Mouse (Mus musculus) heart, adult 2 months (tissue): ENCODE measurements around the gene Mrgpre. TPM values are rescaled to one million over a fixed set of nuclear protein-coding genes. Genes with fewer than 3 reads are reported as not detected.
A peak's percentile ranks its signal among the peaks of the same experiment; 100 is the strongest.

Experiments
- DNase-seq, 2 experiments: peaks; one replicate each; pipeline ENCODE4 v3.0.0; 2021
- H3K27ac ChIP-seq: fragments of 200-600 bp; 2 replicates; pipeline ENCODE4 v1.8.1; 2022
- H3K27me3 ChIP-seq: fragments of 200-500 bp; 2 replicates; pipeline ENCODE4 v1.6.1; 2012; ENCODE audit warnings: mild to moderate bottlenecking, low read length, inconsistent platforms, mixed read lengths; ENCODE audit not compliant: control insufficient read depth, insufficient read depth
- H3K36me3 ChIP-seq: fragments of 200-500 bp; 2 replicates; pipeline ENCODE4 v1.6.1; 2012; ENCODE audit warnings: low read length, inconsistent platforms; ENCODE audit not compliant: control insufficient read depth, insufficient read depth
- H3K4me1 ChIP-seq: fragments of 200-500 bp; 2 replicates; pipeline ENCODE4 v1.6.1; 2011; ENCODE audit warnings: low read length; ENCODE audit not compliant: control insufficient read depth, insufficient read depth
- H3K4me3 ChIP-seq: fragments of 200-600 bp; 2 replicates; pipeline ENCODE4 v1.8.1; 2022
- H3K79me2 ChIP-seq: fragments of 200-500 bp; replicated peaks from 2 replicates; pipeline ENCODE4 v1.6.1; 2012; ENCODE audit warnings: mild to moderate bottlenecking, inconsistent platforms, low read length, moderate library complexity, mixed read lengths; ENCODE audit not compliant: control insufficient read depth, insufficient read depth
- H3K9ac ChIP-seq: fragments of 200-500 bp; 2 replicates; pipeline ENCODE4 v1.6.1; 2012; ENCODE audit warnings: low read depth, mild to moderate bottlenecking, control low read depth, inconsistent platforms, low read length, mixed read lengths
- CTCF ChIP-seq: fragments of 200-600 bp; IDR thresholded peaks from 2 replicates; pipeline ENCODE4 v1.8.1; 2022; ENCODE audit warnings: antibody characterized with exemption, mild to moderate bottlenecking, moderate library complexity
- EP300 ChIP-seq: fragments of 200-500 bp; IDR thresholded peaks from 2 replicates; pipeline ENCODE4 v1.6.1; 2011; ENCODE audit warnings: low read depth, low read length, control low read depth; ENCODE audit not compliant: insufficient read depth
- POLR2A ChIP-seq: fragments of 200-500 bp; IDR thresholded peaks from 2 replicates; pipeline ENCODE4 v1.6.1; 2011; ENCODE audit warnings: mild to moderate bottlenecking, low read depth, low read length, control low read depth; ENCODE audit not compliant: insufficient read depth
- WGBS: fragments of 180-500 bp; shearing (Covaris S2); methylation state at CpG from one replicate; pipeline ENCODE4 v1.1.7; 2018; 5-methylcytosine and 5-hydroxymethylcytosine counted together
- intact Hi-C: fragments of 180-260 bp; cut with DNase I; formaldehyde crosslinking; loops from one replicate; pipeline ENCODE4 v1.15.1; 2025
- polyA plus RNA-seq: library from polyadenylated mRNA; depleted of rRNA; stranded (reverse); fragments of >200 nt; gene quantifications from 2 replicates; pipeline ENCODE4 v1.2.3, GENCODE M21; 2012
- total RNA-seq, 2 experiments: library from RNA; stranded (reverse); gene quantifications; 2 replicates each; pipeline ENCODE4 v1.2.3; 2021

Mrgpre gene
- total and polyA plus RNA-seq, 3 experiments = 1.2 to 1.9 (median 1.3) TPM

GRCm38 (mm10) chr7:143829504-143830331 lies 45.4 kb upstream of the Mrgpre start:
- WGBS = under 1% methylated on average over 37 of the region's 37 CpGs
- intact Hi-C loops = loop anchor here (1.0 to 10.0 kb wide), 2 partner anchors 78 to 245 kb away; no protein-coding TSS in a partner anchor
- TF ChIP-seq CTCF (peak; percentile 88), POLR2A (peak; percentile 73), EP300 (peak; percentile 88; the same call in 1 of the 2 replicates)

GRCm38 (mm10) chr7:143826985-143827384 lies 42.7 kb upstream of the Mrgpre start:
- no peak for DNase-seq
- TF ChIP-seq EP300 (no peak), CTCF (no peak), POLR2A (no peak)
- Histone ChIP-seq H3K4me3 (no peak overlapping the region), H3K36me3 (no peaks in the 10 kb centered on the region), H3K4me1 (peaks cover 5% of the 10 kb centered on the region), H3K27me3 (no peaks in the 10 kb centered on the region), H3K27ac (no peak overlapping the region), H3K9ac (no peak overlapping the region), H3K79me2 (no peaks in the 10 kb centered on the region)
- intact Hi-C loops = no loop called here
- whole genome bisulfite sequencing = 94% methylated on average over 2 of the region's 2 CpGs

More at GRCm38 (mm10) chr7:143829504-143830331, 45.4 kb upstream of the Mrgpre start:
- peak overlapping the region; percentile 68 for H3K4me3 ChIP-seq
- DNase-seq = peak; percentile 92 to 96
- no peaks in the 10 kb centered on the region for H3K36me3 ChIP-seq
- no peaks in the 10 kb centered on the region for H3K79me2 ChIP-seq
- H3K9ac ChIP-seq = peak overlapping the region; percentile 71
- peak overlapping the region; percentile 71 for H3K27ac ChIP-seq
- peaks cover 1% of the 10 kb centered on the region; the same call in 1 of the 2 replicates for H3K4me1 ChIP-seq
- no peaks in the 10 kb centered on the region for H3K27me3 ChIP-seq

GRCm38 (mm10) chr7:143823266-143823605 lies 38.9 kb upstream of the Mrgpre start:
- H3K4me3 ChIP-seq = peak overlapping the region; percentile 46
- no peak for TF ChIP-seq POLR2A
- no peak for TF ChIP-seq CTCF
- TF ChIP-seq EP300 = no peak
- peak overlapping the region; percentile 66 for H3K9ac ChIP-seq
- H3K36me3 ChIP-seq = no peaks in the 10 kb centered on the region
- peak in 1 of 2 experiments; percentile 31 for DNase-seq
- no peaks in the 10 kb centered on the region for H3K27me3 ChIP-seq
- H3K27ac ChIP-seq = peak overlapping the region; percentile 90
- no peaks in the 10 kb centered on the region for H3K79me2 ChIP-seq
- peaks cover 5% of the 10 kb centered on the region for H3K4me1 ChIP-seq
- intact Hi-C loops = loop anchor here (2.0 kb wide), 1 partner anchor 38 kb away; the partner anchor contains the start of gene Mrgpre
- 76% methylated on average over 4 of the region's 4 CpGs for WGBS

- WGBS = 1% methylated on average over 40 of the region's 40 CpGs
- Histone ChIP-seq H3K4me3 (peak within 1 kb of the TSS; percentile 68), H3K9ac (peak within 1 kb of the TSS; percentile 81), H3K36me3 (no peaks in the 10 kb centered on the region), H3K27ac (peak within 1 kb of the TSS; percentile 92), H3K79me2 (no peaks in the 10 kb centered on the region), H3K4me1 (peaks cover 5% of the 10 kb centered on the region), H3K27me3 (no peaks in the 10 kb centered on the region)
- DNase-seq = peak; percentile 99
- intact Hi-C loops = loop anchor here (2.0 kb wide), 1 partner anchor 38 kb away; the partner anchor contains the start of gene Mrgpre
- TF ChIP-seq EP300 (peak; percentile 48; the same call in 1 of the 2 replicates), CTCF (no peak), POLR2A (peak; percentile 97)
Measured at GRCm38 (mm10) chr7:143822375-143823265, 38.3 kb upstream of the Mrgpre start, which contains the start of the genes Nadsyn1 and Dhcr7. TSS of gene Nadsyn1 (minus strand) at chr7:143822849. TSS of gene Dhcr7 (plus strand) at chr7:143823145.

- Histone ChIP-seq H3K9ac (no peak overlapping the region), H3K27ac (no peak overlapping the region), H3K4me3 (no peak overlapping the region), H3K4me1 (peaks cover 5% of the 10 kb centered on the region), H3K79me2 (no peaks in the 10 kb centered on the region), H3K27me3 (no peaks in the 10 kb centered on the region), H3K36me3 (no peaks in the 10 kb centered on the region)
- no peak for TF ChIP-seq CTCF
- no peak for DNase-seq
- intact Hi-C loops = no loop called here
- WGBS = 93% methylated on average over 2 of the region's 2 CpGs
Measured at GRCm38 (mm10) chr7:143821241-143821640, 36.9 kb upstream of the Mrgpre start.
